Mouse (Mus musculus): Measurements from ENCODE around the gene Prdm5.

Gene Prdm5

DNA sequence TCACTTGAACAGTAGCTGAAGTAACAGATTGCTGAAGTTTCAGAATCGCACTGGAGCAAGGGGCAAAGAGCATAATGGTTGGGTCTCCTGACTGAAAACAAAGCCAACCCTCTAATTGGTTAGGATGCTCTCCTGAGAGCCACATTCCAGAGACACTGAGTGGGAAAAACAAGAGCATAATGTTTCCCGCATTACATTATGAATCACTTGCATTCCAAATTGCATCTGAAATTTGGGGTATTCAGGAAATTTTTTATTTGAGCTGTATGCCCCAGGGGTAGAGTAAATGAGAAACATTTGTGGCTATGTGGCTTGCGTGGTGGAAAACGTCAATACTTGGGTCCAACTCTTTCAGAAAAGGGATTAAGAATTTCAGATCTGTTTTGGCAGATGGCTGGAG is 55.2 kb downstream of the Prdm5 start:
- no peak for DNase-seq (ENCODE audit: low spot score)

DNA sequence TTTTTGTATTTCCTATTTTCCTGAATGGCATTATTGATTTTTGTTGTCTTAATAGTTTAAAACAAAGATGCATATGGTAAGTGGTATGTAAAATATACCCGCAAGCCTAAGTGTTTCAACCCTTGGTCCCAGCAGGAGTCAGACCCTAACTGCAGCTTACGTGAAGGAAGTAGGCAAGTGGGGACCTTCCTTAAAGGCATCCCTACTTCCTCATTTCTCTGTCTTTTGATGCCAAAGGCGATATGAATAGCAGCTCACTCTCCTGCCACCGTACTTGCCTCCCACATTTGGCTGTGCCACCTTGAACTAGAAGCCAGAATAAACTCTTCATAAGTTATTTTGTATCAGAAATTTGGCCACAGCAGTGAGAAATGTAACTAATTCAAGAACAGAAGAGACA is 63.8 kb downstream of the Prdm5 start:
- DNase-seq (ENCODE audit: low spot score): no peak

DNA sequence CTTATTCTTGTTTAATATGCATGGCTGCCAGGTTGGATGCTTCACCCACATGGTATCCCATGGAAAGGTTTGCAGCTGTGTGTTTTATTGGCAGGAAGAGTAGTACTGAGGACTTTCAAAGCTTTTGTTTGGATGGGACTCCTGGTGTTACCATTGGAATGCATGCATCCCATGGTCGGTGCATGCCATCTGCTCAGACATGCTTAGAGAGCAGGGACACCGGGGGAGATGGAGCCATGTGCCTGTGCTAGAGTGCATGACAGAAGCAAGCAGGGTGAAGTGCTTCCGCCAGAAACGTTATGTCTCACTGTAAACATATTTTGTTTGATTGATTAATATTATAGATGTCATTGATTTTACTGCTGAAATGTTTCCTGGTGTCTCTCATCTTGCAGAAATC is 70.3 kb downstream of the Prdm5 start:
- no peak for DNase-seq (ENCODE audit: low spot score)

DNA sequence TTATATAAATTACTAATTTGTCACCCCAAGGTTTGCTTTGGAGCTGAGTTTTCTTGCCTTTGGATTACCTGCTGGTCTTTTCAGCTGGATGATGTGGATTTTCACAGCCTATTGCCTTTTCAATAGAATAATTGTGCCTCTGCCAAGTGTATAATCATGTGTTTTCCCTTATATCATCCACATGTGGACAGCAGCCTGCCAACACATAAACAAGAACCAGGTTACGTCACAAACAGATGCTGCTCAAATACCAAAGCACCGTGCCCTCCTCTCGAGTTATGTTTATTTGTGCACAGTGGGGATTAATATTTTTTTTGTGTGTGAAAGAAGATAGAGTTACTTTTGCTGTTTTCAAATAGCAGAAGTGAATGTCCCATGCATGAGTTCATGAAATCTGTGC is 70.9 kb downstream of the Prdm5 start:
- no peak for DNase-seq (ENCODE audit: low spot score)

DNA sequence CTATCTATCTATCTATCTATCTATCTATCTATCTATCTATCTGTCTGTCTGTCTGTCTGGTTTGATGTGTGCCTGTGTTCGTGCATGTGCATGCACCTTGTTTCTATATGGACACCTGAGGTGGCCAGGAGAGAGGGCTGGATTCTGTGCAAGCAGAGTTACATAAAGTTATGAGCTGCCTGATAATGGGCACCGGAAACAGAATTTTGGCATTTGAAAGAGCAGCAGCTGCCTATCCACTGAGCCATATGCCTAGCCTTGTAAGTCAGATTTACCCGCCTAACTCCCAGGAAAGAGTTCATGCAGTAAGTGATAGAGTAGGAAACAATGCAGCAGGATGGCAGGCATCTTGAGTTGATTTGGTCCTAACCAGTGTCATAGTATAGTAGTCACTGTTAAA is 71.4 kb downstream of the Prdm5 start:
- DNase-seq (ENCODE audit: low spot score): no peak

DNA sequence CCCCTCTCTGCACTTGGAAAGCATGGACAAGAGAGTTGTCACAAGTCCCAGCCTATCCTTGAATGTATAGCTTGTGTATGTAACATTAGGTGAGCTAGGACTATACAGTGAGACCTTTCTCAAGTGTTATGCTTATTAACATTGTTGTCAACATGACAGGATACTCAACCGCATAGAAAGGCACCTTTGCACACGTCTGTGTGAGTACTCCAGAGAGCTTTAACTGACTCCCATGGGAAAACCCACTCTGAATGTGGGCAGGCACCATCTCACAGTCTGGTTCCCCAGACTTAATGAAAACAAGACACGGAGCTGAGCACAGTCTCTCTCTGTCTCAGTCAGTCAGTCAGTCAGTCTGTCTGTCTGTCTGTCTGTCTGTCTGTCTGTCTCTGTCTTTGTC is 75.2 kb downstream of the Prdm5 start:
- no peak for DNase-seq (ENCODE audit: low spot score)

- no peak for DNase-seq (ENCODE audit: low spot score)
Measured at GRCm38 (mm10) chr6:65854585-65854984, 75.8 kb downstream of the Prdm5 start.

DNA sequence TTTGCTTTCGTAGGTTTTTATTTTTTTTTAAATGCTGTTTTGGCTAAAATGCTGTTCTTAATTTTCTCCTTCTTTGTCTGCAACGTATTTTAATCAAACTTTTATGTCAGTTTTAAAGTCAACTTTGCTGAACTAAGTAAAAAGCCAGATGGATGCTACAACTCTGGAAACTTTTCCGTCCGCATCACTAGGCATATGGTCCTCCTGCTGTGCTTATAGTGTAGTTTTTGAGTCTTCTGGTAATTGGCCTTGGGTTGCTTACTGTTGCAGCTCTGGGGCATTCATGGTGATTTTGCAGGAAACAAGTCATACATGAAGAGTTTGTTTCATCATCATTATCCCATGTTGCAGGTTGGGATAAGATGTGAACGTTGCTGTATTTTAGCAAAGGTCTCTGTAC is 81.8 kb downstream of the Prdm5 start:
- no peak for DNase-seq (ENCODE audit: low spot score)

GRCm38 (mm10) chr6:65862836-65863235 is 84.0 kb downstream of the Prdm5 start:
- DNase-seq (ENCODE audit: low spot score): no peak

- no peak for DNase-seq (ENCODE audit: low spot score)
Measured at GRCm38 (mm10) chr6:65864233-65864632, 85.4 kb downstream of the Prdm5 start.

DNA sequence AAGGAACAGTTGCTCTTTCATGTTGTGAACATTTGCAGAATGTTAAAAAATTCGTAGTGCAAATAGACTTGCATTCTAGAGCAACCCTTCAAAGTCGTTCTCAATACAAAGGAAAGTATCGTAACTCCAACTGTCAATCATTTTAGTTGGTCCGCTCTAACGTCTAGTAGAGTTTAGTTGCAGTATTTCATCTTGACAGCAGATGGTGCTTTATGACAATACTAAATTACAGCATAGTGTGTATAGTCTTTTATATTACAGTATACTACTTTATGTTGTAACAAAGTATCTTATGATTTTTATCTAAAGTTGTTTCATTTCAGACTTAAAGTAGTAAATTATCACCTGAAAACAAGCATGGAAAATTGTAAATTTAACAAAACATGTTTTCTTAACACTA is 86.1 kb downstream of the Prdm5 start:
- no peak for DNase-seq (ENCODE audit: low spot score)

- DNase-seq (ENCODE audit: low spot score): no peak
Measured at GRCm38 (mm10) chr6:65865861-65866260, 87.1 kb downstream of the Prdm5 start.

DNA sequence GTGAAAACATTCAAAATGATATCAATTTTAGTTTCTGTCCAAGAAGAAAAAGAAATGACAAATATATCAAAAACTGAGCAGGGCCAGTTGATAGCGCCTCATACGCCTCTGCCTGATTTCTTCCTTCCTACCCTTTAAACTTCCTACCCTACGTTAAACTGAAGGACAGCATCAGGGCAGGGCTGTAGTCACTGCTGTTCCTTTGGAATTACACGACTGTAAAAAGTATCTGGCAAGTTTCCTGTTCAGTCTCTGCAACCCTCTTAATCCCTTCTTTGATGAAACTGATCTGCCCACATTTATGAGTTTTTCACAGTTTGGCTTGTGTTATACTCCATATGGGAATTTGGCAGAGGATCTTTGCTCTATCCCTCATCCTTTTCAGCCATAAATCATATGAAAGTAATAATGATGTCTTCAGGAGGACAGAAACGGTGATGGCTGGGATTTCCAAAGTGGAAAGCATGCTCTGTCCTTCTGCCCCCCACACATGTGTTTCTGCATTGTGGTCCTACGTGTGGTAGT is 93.0 kb downstream of the Prdm5 start:
- no peak for DNase-seq (ENCODE audit: low spot score)

GRCm38 (mm10) chr6:65878300-65878699 is 99.5 kb downstream of the Prdm5 start:
- no peak for DNase-seq (ENCODE audit: low spot score)

GRCm38 (mm10) chr6:65888835-65889234 is 110.0 kb downstream of the Prdm5 start:
- DNase-seq (ENCODE audit: low spot score): no peak

DNA sequence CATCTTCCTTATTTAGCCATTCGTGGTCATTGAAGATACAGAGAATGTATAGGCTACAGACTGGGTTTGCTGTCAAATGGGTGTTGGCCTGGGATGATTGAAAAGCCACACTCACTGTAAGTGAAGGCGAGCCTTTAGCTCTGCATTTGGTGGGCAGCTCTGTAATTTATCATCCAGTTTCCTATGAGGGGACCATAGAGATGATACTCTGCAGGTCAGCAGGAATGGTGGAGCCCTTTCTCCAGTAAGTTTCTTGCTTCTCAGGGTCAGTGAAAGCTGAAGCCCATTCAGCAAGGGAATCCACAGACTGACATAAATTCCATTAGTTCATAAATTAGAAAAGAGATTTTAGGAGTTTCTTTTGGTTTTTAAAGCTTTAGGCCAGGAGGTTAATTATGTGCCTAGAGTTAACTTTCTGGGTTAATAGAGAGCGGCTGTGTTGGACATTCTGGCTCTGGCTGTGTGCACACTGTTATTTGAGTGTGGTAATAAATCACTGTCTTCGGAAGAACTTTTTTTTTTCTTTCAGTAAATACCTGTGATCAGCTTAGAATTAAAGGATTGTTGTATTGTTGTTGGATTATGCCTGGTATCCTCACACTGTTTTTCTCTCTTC is 113.4 kb downstream of the Prdm5 start:
- DNase-seq (ENCODE audit: low spot score): no peak

DNA sequence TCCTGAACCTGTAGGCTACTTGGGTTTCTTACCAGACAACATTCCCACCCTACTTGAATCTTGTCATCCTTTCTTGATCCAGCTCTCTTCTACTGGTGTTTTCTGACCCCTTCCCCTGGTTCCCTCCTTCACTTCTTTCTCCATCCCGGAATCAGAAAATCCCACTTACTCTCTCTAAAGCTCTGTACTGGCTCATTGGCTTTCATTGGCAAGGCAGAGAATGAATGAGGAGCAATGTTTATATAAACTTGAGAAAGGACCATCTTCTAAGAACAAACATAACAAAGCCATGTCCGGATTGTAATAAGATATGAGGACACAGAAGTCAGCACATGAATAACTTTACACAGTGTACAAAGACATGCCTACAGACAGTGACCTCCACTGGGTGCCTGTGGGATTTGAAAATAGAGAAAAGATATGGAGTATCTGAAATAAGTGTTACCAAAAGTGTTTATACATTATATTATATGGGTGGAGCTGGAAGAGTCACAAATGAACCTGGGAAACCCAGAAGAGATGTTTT is 127.9 kb downstream of the Prdm5 start:
- DNase-seq (ENCODE audit: low spot score): no peak

DNA sequence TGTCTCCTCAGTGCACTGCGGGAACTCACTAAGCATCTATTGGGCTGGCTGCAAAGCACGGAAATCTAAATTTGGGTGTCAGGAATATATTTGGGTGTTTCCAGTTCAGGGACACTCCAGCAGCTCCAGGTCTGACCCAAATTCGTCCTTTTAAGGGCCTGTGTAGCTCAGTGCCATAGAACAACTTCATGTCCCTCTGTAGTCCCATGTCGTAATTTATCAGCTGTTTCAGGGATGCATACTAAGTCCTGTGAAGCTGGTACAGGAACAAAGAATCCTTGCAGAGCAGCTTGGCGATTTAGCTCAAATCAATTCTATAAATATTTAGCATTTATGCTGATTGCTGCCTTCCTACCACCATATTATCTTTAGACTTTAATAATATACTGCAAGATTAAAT is 136.6 kb downstream of the Prdm5 start:
- no peak for DNase-seq (ENCODE audit: low spot score)

DNA sequence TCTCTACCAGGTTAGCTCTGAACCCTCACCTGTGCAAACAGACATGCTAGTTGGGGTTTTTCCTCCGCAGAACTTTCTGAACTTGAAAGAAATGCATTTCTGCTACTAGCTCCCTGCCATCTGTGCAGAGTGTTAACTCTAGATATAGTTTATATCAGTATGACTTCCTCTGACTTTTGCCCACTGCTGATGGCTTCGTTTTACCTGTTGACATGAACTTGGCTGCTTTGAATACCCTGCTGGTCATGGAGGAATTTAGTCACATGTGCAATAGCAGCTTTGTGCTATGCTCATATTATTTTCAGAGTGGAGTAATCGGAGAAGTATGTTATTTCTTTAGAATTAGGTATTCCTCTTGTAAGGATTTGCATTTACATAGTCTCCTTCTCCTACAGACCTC is 142.9 kb downstream of the Prdm5 start:
- DNase-seq (ENCODE audit: low spot score): no peak

DNA sequence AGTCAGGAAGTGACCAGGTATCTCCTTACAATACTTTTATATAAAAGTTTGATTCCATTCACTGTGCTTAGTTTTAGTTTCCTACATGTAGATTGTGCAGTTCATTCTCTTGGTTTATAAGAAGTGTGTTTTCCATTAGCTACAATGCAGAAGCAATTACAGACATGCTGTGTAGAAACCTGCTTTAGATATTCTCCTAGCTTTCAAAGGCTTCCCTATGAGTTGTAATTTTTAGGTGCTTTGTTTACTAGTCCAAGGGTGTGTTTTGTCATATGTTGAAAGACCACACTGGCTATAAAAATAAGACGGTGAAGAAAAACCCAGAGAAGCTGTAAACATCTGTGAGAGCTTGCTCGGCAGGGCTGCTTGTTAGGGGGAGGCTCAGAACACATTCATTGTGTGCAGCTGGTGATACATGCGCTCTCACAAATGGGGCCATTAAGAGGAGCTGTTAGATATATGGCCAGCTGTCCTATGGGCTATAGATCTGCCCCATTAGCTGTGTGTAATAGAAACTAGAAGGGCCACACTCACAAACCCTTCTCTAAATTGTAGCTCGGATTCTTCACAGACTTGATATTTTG is 144.8 kb downstream of the Prdm5 start:
- DNase-seq (ENCODE audit: low spot score): no peak

DNA sequence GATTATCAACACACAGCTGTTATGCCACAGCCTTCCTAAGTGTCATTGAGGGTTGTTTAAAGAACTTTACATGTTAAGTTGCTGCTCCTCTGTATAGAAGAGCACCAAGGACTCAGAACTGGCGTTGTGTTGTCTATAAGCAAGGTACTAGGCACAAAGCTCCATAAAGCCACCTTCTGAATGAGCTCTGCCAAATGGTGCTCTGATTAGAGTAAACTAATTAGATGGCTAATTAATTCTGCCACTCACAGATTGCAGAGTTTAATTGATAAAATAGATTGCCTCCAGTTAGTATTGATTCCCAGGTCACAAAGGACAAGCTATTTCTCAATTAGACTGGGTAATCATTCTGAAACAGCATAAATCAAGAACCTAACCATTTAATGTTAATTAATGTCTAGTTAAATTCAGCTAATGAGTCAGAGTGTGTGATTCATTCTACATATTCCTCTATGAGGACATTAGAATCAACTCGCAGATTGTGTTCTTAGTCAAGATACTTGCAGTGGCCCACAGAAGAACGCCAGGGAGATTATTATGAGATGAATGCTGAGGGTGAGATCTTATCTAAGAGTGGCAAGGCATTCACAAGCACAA is 147.0 kb downstream of the Prdm5 start:
- DNase-seq (ENCODE audit: low spot score): no peak

GRCm38 (mm10) chr6:65930523-65930922 is 151.7 kb downstream of the Prdm5 start:
- no peak for DNase-seq (ENCODE audit: low spot score)

GRCm38 (mm10) chr6:65932776-65933175 is 154.0 kb downstream of the Prdm5 start:
- no peak for DNase-seq (ENCODE audit: low spot score)

- no peak for DNase-seq (ENCODE audit: low spot score)
Measured at GRCm38 (mm10) chr6:65933177-65933576, 154.4 kb downstream of the Prdm5 start.
